Mouse (Mus musculus): ENCODE data around the gene Ihh.

Gene Ihh

DNA sequence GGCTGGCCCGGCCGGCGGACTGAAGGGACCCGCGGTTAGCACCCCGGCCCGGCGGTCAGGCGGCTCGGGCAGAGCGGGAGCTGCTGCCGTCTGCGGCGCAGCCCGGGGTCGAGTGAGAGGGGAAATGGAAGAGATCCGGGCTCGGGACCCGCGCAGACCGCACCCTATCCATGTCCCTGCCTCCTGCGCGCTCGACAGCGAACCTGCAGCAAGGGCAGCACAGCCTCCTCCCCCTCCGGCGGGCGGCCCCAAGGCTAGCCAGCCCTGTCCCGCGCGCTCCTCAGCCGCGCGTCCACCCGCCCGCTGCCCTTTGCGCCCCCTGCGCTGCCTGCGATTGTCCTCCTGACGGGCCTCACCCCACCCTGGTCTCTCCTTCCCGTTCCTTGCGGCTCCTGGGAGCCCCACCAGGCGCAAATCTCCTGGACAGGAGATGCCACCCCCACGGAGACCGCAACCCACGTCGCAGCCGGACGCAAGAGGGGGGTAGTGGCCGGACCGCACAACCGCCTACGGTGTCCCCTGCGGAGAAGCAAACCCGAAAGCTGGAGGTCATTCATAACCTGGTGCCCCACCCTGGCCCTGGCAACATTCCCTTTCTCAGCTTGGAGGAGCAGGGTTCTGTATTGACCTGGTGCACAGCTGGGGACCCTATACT is at the start of gene Ihh:
Ihh (minus strand) TSS at position 117 of the 655 bp plus-strand sequence.
- no peak for DNase-seq (ENCODE audit: low read depth)

- DNase-seq (ENCODE audit: low read depth), result no peak
Observed at GRCm38 (mm10) chr1:75001183-75001582, 49.7 kb upstream of the Ihh start.

GRCm38 (mm10) chr1:75000496-75000895 is 49.0 kb upstream of the Ihh start:
- DNase-seq (ENCODE audit: low read depth), result no peak

GRCm38 (mm10) chr1:74999173-74999572 is 47.7 kb upstream of the Ihh start:
- no peak for DNase-seq (ENCODE audit: low read depth)

DNA sequence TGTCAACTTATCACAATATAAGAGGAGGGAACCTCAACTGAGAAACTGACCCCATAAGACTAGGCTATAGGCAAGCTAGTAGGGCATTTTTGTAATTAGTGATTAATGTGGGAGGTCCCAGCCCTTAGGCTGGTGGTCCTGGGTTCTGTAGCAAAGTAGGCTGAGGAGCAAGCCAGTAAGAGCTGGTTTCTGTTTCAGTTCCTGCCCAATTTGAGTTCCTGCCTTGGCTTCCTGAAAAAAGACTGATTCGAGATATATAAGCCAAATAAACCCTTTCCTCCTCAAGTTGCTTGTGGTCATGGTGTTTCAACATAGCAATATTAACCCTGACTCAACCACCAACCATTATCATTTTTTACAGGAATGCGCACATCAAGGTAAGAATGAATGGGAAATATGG is 45.8 kb upstream of the Ihh start:
- DNase-seq (ENCODE audit: low read depth), result no peak

GRCm38 (mm10) chr1:74977001-74977400 is 25.5 kb upstream of the Ihh start:
- DNase-seq (ENCODE audit: low read depth), result no peak

DNA sequence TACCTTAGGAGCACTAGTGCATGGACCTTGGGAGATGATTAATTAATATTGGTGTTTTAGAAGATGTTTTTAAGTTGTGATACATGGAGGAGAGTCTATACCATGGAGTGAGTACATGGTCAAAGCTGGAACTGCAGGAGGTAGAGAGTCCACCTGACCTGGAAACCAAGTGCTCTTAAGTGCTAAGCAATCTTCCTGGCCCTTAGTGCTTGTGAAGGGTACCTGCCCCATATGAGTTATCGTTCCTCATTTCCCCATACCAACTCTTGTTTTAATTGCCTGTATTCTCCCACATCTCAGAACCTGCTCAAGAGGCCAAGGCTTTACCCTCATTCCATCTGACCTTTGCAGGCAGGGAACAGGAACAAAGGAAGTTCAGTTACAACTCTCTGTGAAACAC is 24.5 kb upstream of the Ihh start:
- DNase-seq (ENCODE audit: low read depth), result no peak

DNA sequence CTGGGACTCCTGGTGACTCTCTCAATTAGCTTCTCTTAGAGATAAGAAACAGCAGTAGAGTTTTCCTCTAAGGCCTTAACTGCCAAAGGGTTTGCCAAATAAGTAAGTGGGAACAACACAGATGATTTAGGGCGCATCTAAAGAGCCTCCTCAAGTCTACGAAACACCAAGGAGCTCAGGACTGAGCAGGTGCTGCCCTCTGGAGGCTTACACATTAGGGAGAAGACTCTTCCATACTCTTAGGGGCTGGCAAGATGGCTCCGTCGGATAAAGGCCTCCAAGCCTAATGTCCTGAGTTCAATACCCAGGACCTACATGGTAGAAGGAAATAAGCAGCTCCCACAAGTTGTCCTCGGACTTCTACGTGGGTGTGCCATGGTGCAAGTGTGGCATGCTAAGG is 22.1 kb upstream of the Ihh start:
- no peak for DNase-seq (ENCODE audit: low read depth)

DNA sequence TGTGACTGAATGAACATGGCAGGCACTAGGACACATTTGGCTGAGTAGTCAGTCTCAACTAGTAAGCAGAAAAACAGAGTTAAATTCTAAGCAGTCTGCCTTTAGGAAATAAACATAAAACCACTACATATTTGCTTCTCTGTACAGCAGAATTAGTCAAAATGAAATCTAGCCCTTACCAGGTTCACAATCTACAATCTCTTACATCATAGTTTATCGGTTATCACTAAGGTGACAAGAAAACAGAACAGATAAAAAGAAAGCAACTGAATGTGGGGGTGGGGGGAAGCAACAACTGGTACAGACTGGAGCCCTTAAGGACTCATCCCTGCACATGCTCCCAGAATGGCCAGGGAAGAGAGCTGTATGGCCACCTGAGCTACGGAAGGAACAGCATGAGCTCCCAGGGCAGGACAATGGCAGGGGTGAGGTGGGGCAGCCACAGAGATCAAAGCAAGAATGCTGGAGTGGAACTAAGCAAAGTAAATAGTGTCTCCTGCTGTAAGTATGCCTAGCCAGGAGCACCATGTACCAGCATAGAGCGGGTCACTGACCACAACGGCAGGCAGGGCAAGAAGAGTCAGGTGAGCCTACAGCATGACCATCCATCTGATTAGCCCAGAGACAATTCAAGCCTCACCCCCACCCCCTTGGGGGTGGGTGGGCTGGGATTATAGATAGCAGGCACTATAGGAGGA is 20.0 kb upstream of the Ihh start:
- no peak for DNase-seq (ENCODE audit: low read depth)

DNA sequence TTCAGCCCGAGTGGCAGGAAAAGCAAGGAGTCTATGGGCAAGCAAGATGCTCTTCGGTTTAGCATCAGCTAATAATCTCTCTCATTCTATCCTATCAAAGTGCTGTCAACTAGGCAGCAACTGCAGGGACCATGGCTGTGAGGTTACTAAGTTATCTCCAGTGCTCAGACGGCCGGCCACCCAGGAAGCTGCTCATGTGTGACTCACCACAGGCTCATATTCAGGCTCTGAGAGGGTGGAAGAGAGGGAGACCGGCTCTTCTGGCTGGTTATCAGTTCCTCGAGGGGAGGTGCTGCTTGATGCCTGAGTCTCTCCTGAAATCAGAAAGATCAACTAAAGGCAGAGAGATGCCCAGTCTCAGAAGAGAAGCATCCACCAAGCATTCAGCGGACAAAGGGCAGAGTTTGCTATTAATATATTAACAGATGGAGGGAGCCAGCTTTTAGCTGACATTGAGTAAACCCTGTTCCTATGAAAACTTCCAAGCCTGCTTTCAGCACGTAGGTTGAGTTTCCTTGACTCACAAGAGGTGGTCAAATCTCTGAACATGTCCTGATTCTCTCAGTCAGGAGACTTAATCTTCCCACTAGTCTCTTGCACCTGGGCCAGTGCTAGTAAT is 16.6 kb upstream of the Ihh start:
- DNase-seq (ENCODE audit: low read depth), result no peak

- peak; percentile 49 for DNase-seq (ENCODE audit: low read depth)
Observed at GRCm38 (mm10) chr1:74964494-74965215, 13.2 kb upstream of the Ihh start.

- DNase-seq (ENCODE audit: low read depth), result no peak
Observed at GRCm38 (mm10) chr1:74962853-74963227, 11.4 kb upstream of the Ihh start.

- no peak for DNase-seq (ENCODE audit: low read depth)
Observed at GRCm38 (mm10) chr1:74962126-74962852, 10.8 kb upstream of the Ihh start.

DNA sequence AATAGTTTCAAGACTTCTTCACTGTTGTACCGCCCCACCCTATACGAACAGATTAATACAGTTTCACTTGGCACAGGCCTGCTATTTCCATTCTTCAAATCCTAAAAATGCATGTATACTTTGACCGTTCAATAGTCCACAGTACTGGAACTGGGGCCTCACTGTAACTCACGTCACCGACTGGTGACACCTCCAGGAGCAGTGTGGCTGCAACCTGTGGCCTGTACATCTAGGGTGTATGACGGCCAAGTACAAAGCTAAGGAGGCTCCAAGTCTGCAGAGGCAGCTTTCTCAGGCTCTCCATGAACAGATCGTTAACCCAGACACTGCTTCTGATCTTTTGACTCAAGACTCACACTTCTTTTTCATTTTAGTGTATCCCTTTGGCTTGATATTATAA is 10.2 kb upstream of the Ihh start:
- DNase-seq (ENCODE audit: low read depth), result no peak

GRCm38 (mm10) chr1:74960059-74960458 is 8.6 kb upstream of the Ihh start:
- DNase-seq (ENCODE audit: low read depth), result no peak

- DNase-seq (ENCODE audit: low read depth), result no peak
Observed at GRCm38 (mm10) chr1:74950576-74951490, 639 bp downstream of the Ihh start.

DNA sequence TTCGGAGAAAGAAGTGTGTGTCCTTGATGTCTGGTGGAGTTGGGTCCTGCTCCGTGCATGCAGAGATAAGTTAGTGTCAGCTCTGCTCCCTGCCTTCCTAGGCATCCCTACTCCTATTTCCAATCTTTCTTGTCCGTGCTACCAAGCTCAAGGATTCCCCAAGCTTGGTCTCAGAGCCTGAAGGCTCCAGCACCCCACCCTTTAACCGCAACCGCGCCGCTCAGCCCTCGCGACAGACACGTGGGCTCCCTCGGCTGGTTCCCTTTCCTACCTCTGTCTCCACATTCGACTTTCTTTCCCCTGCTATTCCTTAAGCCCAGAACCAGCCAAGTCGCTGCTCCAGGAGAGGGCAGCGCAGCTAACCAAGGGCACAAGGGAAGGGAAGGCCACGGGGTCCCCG is 1.4 kb downstream of the Ihh start:
- no peak for DNase-seq (ENCODE audit: low read depth)

DNA sequence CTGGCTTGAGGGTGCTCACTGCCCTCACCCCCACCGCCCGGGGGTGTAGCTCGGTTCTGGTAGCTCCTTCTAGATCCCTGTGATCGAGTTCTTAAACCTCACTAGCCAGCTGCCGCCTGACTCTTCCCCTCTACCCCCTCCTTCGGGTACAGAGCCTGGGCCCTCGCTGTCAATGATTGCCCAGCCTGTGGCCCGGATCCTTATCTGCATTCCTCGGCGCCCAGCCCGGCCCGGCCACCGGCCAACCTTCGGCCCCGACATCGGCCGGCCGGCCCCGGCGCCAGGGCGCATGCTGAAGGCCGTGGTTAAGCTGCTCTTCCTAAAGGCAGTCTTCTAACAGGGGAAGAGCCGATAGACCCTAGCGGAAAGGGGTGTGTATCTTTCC is 1.8 kb downstream of the Ihh start:
- no peak for DNase-seq (ENCODE audit: low read depth)

GRCm38 (mm10) chr1:74948784-74949665 is 2.4 kb downstream of the Ihh start:
- no peak for DNase-seq (ENCODE audit: low read depth)
